Mouse (Mus musculus) T-cell, adult 2 months (primary cell): ENCODE results near the gene Cdk5.

ENCODE experiments used
- DNase-seq: peaks from one replicate; pipeline ENCODE4 v3.0.0; 2022; ENCODE audit warnings: low spot score

The Cdk5 gene

GRCm38 (mm10) chr5:24423129-24424003 lies at the start of gene Cdk5, which contains the start of gene Slc4a2:
Gene Cdk5, minus strand, starts transcription at chr5:24423530.
Gene Slc4a2, plus strand, starts transcription at chr5:24423837.
- DNase-seq = peak; percentile 97

- DNase-seq = peak; percentile 68
These were observed 47.3 kb upstream of the Cdk5 start for GRCm38 (mm10) chr5:24470600-24470999.

DNA sequence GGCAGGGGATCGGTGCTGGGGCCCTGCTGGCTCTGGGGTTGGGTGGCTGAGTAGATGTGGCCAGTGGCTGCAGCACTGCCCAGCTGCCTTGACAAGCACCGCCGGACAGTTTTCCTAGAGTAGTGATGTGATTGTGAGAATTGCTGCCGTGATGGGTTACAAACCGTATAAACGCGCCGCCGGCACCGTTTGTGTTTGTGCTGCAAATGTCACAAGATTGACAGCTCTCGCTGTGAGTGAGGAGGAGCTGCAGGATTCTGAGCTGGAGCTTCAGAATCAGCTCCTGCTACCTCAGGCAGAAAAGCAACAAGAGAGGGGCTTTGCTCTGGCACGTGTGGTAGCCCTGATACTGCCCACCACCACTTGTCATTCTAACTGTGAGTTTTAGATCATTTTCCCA lies 43.4 kb upstream of the Cdk5 start:
- no peak for DNase-seq

- no peak for DNase-seq
These were observed 32.3 kb upstream of the Cdk5 start for GRCm38 (mm10) chr5:24455613-24456012.

GRCm38 (mm10) chr5:24455076-24455475 lies 31.7 kb upstream of the Cdk5 start:
- DNase-seq = no peak

- no peak for DNase-seq
These were observed 30.6 kb upstream of the Cdk5 start for GRCm38 (mm10) chr5:24453985-24454303.

GRCm38 (mm10) chr5:24453283-24453984 lies 30.1 kb upstream of the Cdk5 start:
- no peak for DNase-seq

- DNase-seq = peak; percentile 11
These were observed 29.4 kb upstream of the Cdk5 start for GRCm38 (mm10) chr5:24452691-24453233.

GRCm38 (mm10) chr5:24452030-24452690 lies 28.8 kb upstream of the Cdk5 start, which contains the start of gene Agap3:
Gene Agap3, plus strand, starts transcription at chr5:24452177.
- DNase-seq = peak; percentile 51

- DNase-seq = peak; percentile 80
These were observed 28.1 kb upstream of the Cdk5 start for GRCm38 (mm10) chr5:24451264-24452029.

DNA sequence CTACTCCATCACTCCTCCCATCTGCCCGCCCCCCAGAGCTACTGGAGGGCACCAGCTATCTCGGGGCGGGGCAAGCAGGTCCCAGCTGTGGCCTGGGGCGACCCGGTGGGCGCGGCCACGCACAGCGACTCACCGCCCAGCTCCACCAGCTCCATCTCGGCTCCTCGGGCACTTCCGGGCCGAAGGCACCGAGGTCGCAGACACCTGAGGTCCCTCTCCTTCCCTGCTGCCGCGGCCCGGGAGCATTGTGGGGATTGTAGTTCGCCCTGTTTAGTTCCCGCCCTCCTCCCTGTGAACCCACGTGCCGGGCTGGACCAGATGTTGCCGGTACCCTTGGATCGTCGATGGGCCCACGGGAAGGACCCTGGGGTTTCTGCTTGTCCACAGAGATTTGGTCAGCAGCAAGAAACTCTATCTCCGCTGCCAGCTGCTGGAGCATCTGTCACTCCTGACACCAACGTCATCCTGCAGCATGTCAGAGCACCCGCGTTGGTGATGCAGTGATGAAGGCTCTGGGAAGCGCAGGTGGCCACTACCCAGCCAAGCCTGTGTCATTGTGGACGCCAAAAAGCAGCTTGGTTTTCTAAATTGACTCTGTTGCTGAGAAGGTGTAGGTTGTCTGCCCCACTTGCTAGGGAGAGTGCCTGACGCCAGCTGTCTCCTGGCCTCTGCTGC lies 24.4 kb upstream of the Cdk5 start, which contains the start of gene Tmub1:
TSS of gene Tmub1 (minus strand) at position 231 of the 675 bp plus-strand sequence.
- DNase-seq = peak; percentile 85

DNA sequence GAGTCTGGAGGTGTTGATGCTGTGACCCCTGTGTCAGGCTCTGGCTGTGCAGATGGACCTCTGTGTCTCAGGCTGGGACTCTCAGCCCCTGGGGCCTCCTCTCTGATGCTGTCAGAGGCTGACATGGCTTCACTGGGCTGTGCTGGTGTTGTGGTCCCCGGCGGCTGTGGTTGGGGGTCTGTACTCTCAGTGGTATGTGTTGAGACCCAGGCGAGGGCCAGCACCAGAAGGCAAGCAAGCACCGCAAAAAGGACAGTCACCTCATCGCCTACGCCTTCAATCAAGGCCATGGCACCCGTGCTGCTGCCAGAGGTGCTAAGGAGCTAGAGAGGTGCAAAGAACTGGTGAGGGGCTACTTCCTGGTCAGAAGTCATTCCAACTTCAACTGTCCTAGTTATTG lies 23.3 kb upstream of the Cdk5 start:
- DNase-seq = no peak

GRCm38 (mm10) chr5:24445428-24446080 lies 22.2 kb upstream of the Cdk5 start:
- no peak for DNase-seq

DNA sequence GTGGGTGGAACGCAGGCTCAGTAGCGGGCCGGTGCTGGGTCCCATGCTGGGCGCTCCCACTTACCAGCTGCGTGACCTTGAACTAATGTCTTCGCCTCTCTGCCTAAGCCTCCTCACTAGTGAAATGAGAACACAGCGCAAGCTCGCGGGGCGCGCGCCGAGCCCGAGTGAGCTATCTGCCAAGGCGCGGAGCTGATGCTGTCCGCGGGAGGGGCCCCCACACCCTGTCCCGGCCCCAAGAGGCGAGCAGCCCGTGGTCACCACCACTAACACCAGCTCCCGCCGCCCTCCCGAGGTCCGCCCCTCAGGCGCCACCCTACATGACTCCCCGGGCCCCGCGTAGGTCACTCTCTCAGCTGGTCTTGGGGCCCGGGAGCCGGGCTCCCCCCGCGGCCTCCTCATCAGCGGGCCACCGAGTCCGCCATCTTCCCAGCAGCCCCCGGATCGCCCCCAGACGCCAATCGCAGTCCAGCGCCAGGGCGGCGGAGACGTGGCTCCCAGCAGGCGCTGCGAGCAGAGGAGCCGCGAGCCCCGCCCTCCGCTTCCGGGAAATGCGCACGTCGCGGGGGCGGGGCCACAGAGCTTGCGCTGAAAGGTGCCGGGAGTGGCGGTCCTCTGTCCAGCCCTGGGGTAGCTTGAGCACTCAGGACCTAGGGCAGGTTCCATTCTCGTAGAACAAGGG lies 21.6 kb upstream of the Cdk5 start, which contains the start of gene Fastk:
TSS of gene Fastk (minus strand) at position 542 of the 682 bp plus-strand sequence.
- peak; percentile 89 for DNase-seq

DNA sequence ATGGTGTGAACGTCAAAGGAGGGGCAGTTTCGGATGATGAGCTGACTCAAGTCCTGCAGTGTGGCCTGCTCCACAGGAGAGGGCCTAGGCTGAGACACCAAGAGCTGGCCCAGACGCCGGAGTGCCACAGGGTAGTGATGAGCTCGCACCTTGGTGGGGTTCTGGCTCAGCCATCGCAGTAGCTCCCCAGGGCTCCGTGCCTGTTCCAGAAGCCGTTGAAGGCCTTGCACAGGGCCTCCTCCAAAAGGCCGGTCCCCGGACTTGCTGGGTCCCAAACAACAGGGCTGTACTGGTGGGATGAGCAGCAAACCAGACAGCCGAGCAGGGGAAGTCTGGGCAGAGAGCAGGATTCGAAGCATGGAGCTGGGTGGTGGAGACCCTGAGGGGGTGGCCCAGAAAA lies 20.6 kb upstream of the Cdk5 start:
- DNase-seq = no peak

DNA sequence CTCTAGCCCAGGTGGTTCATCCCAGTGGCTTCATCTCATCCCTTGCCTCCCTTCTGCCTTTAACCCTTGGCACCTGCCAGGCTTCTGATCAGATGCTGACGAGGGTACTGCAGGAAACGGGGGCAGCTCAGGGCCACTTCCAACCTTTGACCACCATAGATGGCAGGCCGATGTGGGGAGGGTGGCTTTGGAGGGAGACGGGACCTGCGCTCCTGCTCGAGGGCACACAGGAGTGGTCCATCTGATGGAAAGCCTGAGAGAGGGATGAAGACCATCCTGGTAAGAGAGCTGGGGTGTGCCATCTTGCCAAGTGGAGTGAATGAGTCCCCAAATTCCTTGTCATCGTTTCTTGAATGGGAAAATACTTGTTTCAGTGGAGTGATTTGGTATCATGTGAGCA lies 19.9 kb upstream of the Cdk5 start:
- DNase-seq = no peak

DNA sequence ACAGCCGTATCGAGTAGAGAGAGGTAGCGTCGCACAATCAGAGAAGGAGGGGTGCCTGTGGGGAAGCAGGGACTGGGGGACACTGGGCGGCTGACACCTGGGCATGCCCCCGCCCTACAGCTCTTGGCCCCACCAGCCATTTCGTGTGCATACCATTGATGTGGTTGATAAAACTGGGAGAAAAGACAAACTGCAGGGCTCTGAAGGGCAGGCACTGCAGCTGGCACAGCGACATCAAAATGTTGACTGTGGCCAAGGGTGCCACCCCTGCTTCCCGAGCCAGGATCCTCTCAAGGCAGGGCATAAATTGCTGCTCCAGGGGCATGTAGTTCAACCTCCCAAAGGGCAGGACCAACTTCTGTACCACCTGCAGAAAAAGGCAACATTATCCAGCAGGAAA lies 18.7 kb upstream of the Cdk5 start:
- no peak for DNase-seq

- no peak for DNase-seq
These were observed 17.9 kb upstream of the Cdk5 start for GRCm38 (mm10) chr5:24441187-24441586.

GRCm38 (mm10) chr5:24433993-24434392 lies 10.7 kb upstream of the Cdk5 start:
- DNase-seq = no peak

GRCm38 (mm10) chr5:24428596-24428995 lies 5.3 kb upstream of the Cdk5 start:
- no peak for DNase-seq
